Mouse (Mus musculus): ENCODE results near the gene Lias.

Lias gene

DNA sequence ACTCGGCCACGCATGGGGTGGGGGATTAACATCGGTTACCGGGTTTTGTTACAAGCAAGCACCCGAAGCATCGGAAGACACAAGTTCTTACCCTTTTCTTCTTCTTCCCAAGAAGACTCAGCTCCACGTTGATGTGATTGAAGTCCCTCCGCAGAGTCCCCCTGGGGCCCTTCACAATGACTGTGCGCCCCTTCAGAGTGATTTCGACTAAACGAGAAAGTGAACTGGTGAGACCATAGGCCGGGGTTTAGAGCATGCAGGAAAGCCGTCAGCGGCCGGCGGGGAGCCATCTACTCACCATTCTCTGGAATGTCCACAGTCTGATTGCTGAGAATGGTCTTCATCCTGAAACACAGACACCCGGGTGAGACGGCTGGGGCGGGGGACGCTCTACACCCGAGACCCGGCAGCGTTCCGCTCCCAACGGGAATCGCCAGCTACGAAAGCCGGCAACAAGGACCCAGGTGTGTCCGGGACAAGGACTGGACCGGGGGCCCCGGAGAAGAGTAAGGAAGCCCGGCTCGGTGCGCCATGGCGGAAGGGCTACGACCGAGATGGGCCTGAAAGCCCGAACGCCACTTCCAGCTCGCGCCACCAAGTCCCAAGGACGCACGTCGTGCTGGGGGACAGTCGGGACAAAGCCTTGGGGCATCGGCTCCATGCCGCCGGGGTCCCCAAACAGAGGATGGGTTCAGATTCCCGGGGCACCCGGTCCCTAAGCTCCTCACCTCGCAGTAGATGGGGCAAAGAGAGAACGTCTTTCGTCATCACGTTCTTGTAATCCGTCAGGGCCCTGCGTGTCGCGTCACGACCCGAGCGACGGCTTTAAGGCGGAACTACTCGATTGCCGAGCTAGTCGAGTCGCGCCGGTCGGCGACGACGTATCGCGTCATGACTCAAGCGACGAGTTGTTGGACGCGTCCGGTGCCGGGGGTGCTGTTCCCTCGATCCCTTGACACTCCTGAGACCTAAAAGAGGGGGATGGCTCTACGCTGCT lies at the start of gene Lias, which contains the start of gene Rpl9:
Lias (plus strand) TSS at position 850 of the 997 bp plus-strand sequence.
Rpl9 (minus strand) TSS at position 797 of the 997 bp plus-strand sequence.
- peak; percentile 98 for DNase-seq (ENCODE audit: low spot score)

DNA sequence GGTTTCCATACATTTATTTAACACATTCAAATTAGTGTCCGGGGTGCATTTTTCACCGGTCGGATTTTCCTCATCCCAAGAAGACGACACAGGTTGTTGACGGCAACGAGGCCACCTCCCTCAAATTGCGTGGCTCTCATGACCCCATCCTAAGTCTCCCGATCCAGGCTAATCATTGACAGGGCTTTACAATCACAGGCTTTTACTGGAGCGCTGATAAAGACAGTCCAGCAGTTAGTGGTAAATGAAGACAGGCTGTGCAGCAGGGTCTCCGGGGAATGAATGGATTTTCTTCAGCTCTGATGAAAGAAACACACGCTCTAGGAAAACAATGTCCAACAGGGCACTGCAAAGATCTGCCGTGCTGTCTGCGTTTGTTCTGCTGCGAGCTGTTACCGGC lies 43.1 kb upstream of the Lias start, which contains the start of gene Klb:
Klb (plus strand) TSS at position 147 of the 400 bp plus-strand sequence.
- DNase-seq (ENCODE audit: low spot score), result no peak

DNA sequence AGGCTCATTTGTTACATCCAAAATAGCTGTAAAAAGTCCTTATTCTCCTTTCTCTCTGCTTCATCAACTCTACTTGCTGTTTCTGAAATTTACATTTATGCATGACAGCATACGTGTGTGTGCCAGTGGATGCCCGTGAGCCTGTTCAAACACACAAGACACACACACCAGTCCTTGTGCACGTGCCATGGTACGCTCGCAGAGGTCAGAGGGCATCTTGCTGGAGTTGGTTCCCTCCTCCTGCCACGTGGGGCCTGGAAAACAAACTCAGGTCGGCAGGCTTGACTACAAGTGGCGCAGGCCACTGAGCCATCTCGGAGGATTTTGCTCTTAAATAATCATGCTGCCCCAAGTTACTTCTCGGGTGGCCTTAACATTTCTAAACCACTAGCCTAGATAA lies 40.8 kb upstream of the Lias start:
- DNase-seq (ENCODE audit: low spot score), result no peak

DNA sequence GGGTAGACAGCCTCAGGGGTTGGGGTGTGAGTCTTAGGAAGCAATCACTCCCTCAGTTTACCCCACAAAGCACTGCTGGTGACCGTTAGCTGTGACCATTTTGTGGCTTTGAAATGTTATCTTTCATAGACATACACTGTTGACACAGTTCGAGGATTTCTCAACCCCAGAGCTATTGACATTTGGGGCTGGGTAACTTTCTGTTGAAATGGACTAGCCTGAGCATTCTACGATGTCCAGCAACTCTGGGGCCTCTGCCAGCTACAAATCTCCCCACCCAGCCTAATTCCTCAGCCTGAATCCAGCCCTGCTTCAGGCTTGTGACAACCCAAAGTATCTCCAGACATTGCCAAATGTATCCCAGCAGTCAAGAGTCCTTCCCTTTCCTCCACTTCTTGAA lies 37.2 kb upstream of the Lias start:
- no peak for DNase-seq (ENCODE audit: low spot score)

DNA sequence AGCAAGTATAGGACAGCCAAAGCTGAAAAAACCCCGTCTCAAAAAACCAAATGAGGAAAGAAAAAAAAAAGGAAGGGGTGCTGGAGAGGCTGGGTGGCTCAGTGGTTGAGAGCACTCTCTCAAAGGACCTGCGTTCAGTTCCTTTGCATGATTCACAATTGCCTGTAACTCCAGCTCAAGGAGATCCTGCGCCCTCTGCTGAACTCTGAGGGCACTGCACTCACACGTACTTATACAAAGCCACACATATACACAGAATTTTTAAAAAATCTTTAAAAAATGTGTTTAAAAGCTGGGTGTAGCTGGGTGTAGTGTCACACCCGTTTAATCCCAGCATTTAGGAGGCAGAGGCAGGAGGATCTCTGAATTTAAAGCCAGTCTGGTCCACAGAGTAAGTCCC lies 36.3 kb upstream of the Lias start:
- DNase-seq (ENCODE audit: low spot score), result no peak

DNA sequence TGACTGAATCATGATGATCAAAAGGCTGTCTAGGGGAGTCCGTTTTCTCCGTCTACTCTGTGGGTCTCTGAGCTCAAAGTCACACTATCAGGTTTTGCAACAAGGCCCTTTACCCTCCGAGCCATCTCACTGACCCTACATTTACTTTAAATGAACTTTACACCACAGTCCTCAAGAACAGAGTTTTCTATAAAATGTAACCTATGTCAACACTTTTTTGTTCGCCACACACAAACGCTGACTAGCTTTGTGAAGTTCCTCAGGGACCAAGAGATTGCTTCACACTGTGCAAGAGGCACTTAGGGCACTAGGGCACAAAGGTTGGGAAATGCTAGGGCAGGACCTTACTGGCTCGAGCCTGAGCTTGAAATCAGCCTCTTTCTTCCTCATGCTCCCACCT lies 34.4 kb upstream of the Lias start:
- no peak for DNase-seq (ENCODE audit: low spot score)

DNA sequence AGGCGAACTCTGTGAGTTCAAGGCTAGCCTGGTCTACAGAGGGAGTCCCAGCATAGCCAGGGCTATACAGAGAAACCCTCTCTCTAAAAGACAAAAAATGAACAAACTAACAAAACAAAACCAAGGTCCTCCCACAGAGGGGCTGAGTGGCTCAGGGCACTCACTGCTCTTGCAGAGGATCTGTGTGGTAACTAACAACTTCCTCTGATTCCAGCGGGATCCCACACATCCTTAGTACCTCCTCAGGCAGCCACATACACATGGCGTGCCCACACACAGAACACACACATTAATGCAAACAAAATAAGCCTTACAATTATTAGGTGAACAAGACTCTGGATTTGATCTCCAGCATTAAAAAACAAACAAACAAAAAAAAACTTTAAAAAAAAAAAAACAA lies 33.5 kb upstream of the Lias start:
- no peak for DNase-seq (ENCODE audit: low spot score)

DNA sequence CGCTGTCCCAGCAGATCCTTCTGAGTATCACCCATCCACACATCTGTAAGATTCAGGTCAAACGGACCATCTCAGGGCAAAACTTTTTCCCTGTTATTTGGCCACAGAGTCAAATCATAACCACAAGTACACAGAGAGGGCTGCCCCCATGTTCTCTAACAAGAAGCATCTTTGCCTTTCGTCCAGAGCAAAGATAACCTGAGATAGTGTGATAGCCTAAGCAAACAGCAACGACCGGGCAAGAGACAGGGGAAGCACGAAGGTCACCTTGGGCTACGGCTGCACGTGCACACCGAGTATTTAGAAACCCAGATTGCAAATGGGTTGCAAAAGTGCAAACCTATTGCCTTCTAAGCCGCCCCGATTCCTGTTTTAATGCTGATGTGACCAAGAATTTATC lies 23.5 kb upstream of the Lias start:
- DNase-seq (ENCODE audit: low spot score), result no peak

DNA sequence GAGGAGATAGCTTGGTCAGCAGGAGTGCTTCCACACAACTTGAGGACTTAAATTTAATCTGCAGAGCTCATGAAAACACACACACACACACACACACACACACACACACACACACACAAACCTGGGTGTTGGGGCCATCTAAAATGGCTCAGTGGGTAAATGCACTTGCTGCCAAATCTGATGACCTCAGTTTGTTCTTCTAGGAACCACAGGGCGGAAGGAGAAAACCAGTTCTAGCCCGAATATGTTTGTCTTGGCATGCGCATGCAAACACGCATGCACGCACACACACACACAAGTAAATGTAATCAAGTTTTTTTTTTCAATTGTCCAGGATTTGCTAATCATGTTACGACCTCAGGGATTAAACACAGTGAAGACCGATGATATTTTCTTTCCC lies 19.7 kb upstream of the Lias start:
- DNase-seq (ENCODE audit: low spot score), result no peak

DNA sequence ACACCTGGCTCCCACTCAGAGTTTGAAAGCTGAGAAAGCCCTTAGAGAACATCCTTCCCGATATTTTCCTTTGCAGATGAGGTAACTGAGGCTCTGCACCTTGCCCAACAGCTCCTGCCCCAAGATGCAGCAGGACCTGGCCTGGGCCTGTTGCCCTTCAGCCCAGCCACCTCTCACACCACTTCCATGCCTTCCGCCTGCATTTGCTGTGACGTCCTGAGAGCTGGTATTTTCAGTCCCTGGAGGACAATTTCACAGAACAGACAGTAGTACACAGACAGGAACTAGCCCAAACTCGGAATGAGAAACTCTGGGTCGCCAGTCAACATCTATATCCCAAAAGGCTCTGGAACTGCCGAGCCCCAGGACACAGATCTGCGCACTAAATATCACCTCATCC lies 16.6 kb upstream of the Lias start:
- DNase-seq (ENCODE audit: low spot score), result no peak

DNA sequence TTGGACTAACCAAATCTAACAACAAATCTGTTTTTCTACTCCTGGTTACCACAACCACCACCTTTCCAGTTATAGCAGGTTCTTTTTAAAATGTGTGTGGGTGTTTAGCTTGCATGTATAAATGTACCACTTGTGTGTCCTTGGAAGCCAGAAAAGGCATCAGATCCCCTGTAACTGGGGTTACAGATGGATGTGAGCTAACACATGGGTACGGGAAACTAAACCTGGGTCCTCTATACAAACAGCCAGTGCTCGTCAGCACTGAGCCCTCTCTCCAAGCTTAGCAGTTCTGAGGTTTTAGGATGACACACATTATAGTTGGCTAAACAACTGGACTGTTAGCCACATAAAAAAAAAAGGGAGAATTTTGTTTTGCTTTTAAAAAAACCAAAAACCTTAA lies 5.6 kb upstream of the Lias start:
- DNase-seq (ENCODE audit: low spot score), result no peak

DNA sequence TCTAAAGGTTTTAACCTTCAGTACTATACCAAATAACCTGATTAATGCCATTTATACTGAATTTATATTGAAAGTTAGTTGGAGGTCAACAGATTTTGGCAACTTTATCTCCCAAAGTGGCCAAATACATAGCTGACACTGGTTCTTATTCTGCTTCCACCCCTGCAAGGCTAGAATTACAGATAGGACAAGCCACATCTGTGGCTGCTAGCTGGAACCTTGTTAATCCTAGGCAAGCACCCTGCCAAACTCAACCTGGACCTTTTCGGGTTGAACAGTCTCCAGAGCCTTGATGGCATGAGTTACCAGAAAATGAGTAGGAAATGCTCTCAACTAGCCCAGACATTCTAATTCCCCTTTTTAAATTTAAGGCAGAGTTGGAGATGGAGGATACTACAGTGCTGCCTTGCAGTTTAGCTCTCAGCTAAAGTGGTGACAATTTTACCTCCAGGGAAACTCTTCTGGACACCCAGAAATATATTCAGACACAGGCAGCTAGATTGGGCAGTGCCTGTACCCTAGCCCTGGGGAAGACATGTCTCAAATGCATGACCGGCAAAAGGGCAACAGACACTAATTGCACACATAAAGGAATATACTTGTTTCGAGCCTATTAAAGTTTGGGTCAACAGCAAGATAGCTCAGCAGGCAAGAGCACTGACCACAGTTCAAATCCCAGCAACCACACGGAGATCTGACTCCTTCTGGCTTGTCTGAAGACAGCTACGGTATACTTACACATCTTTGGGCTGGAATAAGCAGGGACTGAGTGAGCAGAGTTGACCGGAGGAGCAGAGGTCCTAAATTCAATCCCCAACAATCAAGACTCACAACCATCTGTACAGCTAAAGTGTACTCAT lies 4.1 kb upstream of the Lias start:
- DNase-seq (ENCODE audit: low spot score), result no peak

DNA sequence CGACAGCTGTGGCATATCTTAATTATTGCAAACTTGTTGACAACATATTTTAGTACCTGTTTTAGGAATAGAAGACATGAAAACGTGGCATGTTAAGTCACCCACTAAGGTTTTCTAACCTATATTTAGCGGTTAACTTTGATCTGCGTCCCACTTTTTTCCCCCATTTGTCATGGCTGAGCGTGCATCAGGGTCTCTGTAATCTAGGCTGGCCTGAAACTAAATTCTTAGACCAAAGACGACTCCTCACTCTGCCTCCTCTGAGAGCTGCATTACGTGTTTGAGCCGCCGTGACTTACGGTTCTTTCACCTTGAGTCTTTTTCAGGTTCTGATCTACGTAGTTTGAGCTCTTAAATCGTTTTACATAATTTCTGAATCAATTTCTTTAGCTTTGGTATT lies 456 bp downstream of the Lias start:
- DNase-seq (ENCODE audit: low spot score), result no peak

DNA sequence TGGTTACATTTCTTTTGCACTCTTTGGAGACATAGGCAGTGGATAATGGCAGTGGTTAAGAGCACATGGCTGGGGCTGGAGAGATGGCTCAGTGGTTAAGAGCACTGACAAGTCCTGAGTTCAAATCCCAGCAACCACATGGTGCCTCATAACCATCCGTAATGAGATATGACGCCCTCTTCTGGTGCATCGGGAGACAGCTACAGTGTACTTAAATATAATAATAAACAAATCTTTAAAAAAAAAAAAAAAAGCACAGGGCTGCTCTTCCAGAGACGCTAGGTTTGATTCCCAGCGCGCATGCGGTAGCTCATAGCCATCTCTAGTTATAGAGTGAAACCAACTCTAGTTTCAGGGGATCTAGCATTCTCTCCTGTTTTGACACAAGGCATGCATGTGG lies 3.1 kb downstream of the Lias start:
- DNase-seq (ENCODE audit: low spot score), result no peak

DNA sequence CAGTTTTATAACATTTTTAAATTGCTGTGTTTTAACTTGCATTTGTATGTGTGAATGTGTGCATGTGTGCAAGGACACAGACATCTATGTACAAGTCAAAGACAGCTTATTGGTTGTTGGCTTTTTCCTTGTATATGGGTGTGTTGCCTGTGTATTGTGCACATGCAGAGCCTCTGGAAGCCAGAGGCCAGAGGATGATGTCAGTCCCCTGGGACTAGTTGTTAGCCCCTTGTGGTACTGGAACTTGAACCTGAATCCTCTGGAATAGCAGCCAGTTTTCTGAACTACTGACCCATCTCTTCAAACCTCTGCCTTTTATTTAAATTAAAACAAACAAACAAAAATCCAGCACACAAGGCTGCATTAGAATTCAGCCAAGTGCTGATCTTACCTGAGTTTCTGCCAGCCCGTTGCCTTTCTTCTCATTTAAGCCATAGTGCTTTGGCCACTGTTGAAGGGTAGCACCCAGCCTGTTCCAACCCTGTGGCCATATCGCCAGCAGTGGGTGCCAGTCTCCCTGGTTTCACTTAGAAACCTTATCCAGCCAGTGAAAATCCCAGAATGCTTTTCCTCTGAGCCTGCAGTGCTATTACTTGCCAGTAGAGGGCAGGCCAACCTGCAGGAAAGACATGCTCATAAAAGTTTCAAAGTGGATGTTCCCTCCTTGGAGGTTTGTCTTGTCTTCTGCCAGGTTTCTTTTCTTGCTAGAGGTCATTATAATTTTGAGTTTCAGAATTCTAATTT lies 10.1 kb downstream of the Lias start:
- peak; percentile 66 for DNase-seq (ENCODE audit: low spot score)

DNA sequence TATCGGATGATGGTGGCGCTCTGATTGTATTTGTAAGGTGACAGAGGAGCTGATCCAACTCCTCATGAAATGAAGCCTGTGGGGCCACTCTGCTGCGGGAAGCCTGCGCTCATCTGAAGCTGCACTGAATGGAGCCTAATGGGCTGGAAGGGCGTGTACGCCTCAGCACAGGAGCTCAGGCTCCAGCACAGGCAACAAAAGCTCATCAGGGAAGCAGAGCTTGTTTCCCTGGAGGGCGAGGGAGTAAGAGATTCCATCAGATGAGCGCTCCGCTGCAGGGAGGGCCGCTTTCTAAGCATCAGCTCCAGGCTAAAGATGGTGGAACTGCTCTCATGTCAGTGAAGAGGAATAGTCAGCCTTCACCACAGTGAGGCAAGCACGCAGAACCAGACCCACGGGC lies 16.7 kb downstream of the Lias start:
- DNase-seq (ENCODE audit: low spot score), result no peak

DNA sequence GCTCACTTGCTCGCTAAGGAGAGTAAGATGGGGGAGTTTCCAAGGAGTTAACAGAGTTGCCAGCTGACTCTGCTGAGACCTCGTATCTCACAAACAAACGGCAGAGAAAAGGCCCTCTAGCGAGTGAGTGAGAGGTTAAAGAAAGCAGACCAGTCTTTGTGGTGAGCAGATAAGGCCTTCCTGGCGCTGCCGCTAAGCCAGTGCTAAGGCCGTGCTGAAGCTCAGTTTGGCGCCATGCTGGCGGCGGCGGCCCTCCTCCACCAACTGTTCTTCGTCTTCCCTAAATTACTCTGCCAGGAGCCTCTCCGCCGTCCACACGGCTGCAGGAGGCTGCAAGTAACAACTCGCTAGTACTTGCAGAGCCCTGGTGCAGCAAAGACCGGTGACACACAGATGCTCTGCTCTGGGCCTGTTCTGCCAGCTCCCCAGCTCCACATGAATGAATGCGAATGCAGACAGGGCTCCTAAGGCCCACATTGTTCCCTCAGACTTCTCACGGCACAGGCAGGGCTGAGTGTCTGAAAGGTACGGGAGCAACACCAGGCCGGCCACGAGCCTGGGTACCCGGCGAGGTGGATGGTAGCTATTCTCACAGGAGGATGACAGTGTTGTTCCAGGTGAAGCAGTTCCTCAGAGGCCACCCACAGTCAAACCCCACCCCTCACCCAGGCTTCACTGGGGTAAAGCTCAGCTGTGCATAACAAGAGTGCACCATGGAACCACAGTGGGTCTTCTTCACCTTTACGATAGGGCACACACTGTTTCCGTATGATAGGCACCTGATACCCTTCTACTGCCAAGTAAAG lies 24.6 kb downstream of the Lias start:
- peak; percentile 23 for DNase-seq (ENCODE audit: low spot score)

DNA sequence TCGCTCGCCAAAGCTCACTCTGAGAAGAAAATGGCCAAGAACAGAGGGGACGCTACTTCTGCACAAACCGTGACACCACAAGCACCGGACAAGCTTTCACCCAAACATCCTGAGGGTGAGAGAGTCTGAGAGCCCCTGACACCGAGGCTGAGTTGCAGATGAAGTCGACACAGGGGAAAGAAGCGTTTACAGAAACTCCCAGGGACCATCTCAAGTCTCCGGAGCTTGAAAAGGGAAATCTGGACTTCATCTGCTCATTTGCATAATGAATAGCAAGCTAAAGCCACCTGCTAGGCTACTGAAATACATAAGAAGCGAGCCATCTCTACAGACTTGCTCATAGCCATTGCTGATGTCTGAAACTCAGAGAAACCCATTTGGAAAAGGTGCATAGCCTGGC lies 27.8 kb downstream of the Lias start:
- DNase-seq (ENCODE audit: low spot score), result no peak

DNA sequence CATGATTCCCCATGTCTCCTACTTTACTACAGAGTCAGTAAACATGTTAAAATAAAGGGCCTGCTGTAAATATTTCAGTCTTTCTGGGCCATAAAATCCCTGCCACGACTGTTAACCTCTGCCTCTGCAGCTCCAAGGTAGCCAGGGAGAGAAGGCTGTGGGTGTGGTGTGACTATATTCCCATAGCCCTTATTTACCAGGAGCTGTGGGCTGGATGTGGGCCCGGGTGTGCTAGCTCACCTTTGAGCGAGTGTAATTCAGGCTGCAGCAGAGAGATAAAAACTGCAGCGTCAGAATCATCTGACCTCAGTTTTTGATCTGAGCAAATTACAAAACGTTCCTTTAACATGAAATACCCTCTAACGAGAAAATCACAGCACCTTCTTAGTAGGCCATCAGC lies 29.5 kb downstream of the Lias start:
- no peak for DNase-seq (ENCODE audit: low spot score)

DNA sequence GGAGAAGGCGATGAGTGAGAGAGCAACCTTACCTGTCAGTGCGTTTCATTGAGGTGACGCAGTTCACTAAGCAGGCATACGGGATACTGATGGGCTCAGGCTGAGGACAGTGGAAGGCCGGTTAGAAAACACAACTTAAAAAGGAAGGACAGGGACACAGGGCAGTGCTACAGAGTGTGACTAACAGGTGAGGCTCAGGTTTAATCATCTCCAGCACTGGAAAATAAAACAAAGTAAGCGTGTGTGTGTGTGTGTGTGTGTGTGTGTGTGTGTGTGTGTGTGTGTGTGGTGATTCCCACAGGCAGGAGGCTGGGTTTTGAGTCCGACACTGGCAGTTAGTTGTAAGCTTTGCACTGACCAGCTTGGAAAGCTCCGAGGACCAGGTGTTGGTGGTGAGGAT lies 31.5 kb downstream of the Lias start:
- no peak for DNase-seq (ENCODE audit: low spot score)

DNA sequence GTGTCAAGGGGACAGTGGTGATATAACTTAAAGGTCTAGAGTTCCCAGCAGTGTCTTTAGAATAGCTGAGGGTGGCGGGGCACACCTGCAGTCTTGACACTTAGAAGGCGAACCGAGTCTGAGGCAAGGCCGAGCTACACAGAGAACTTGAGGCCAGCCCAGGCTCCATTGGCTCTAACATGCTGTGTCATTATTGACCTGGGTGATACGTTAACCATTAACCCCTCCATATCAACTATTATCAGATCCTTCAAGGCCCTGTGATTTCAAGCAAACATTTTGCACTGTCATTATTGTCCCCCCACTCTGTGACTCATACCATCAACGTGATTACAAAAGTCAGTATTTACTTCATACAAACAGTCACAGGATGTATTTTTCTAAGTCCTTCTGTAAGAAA lies 32.9 kb downstream of the Lias start:
- DNase-seq (ENCODE audit: low spot score), result no peak
